Comparison of ENCODE assay signal across 8 mouse cellular contexts in the genomic region with DNA sequence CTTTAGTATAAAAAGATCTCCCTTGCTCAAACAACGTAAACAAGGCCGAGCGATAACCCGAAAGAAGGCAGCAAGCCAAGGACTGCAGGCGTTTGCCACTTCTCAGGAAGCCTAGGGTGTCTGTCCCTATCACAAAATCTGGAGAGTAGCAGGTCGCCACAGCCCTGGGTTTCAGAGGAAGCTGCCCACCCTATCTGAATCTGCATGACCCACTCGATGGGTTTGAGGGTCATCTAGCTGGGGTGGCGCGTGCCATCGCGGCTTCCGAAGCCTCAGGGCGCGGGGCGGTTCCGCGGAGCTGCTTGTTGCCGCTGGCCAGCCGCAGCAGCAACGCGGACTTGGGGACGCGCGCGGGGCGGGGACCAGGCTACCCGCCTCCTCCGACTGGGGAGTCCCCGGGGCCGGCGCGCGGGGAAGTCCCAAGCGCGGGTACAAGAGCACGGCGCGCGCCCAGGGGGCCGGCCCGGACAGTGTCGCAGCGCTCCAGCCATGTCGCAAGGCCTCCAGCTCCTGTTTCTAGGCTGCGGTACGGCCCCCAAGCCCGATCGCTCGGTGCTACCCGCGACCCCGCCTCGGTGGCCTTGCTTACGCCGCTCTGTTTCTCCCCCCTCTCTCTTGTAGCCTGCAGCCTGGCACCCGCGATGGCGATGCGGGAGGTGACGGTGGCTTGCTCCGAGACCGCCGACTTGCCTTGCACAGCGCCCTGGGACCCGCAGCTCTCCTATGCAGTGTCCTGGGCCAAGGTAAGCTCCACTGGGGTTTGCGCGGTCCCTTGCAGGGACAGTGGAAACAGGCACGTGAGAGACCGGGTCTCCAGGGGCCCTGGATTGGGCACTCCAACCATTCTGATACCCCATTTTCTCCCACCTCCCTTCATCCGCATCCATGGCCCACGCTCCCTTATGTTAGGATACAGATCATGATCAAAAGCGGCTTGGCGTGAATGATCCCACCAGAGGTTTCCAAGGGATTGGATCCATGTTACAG. TPM values are rescaled to one million over a fixed set of nuclear protein-coding genes. Genes with fewer than 3 reads are reported as not detected.
DNase-seq lines count a peak whose midpoint lies in the region; ATAC-seq lines count a peak whose summit lies in the region.

A gene (plus strand): TSS at position 51 of the 987 bp plus-strand sequence.

- H3K4me1 ChIP-seq in hindbrain, embryonic 15.5 days (replicated peaks) = peaks cover 25% of the 10 kb centered on the region

- peaks cover 38% of the 10 kb centered on the region; the same call in 1 of the 2 replicates for H3K79me2 ChIP-seq in macrophage (ENCODE audit: inconsistent target)

- ATAC-seq in hindbrain, embryonic 15.5 days (ENCODE audit: low FRiP score, low read depth) = peak; percentile 81
- no peak for ATAC-seq in erythroid progenitor cell, adult 5-6 weeks (replicated peaks; ENCODE audit: low FRiP score, poor library complexity, severe bottlenecking)

- peaks cover 10% of the 10 kb centered on the region; the same call in 1 of the 2 replicates for H3K27me3 ChIP-seq in hindbrain, embryonic 15.5 days

- peak within 1 kb of the TSS; percentile 73 for H3K9ac ChIP-seq in hindbrain, embryonic 15.5 days

- 3% methylated on average over 73 of the region's 73 CpGs for WGBS in hindbrain, embryonic 15.5 days
- 8% methylated on average over 71 of the region's 73 CpGs for WGBS in macrophage (ENCODE audit: missing documents)

- peak within 1 kb of the TSS; percentile 70 for H3K4me3 ChIP-seq in hindbrain, embryonic 15.5 days
- peak within 1 kb of the TSS; percentile 63 for H3K4me3 ChIP-seq in macrophage (ENCODE audit: inconsistent target)

- H3K4me2 ChIP-seq in hindbrain, embryonic 15.5 days = peak within 1 kb of the TSS; percentile 97

- H3K36me3 ChIP-seq in hindbrain, embryonic 15.5 days = no peaks in the 10 kb centered on the region
- H3K36me3 ChIP-seq in macrophage (ENCODE audit: inconsistent target) = no peaks in the 10 kb centered on the region

- no peaks in the 10 kb centered on the region for H3K9me3 ChIP-seq in hindbrain, embryonic 15.5 days

- peak within 1 kb of the TSS; percentile 65 for H3K27ac ChIP-seq in hindbrain, embryonic 15.5 days (replicated peaks)
- peak within 1 kb of the TSS; percentile 52 for H3K27ac ChIP-seq in macrophage

- DNase-seq in ZHBTc4 (ENCODE audit: low read depth, low spot score) = peak; percentile 69
- DNase-seq in cerebellum, adult 9-11 months = peak; percentile 75
- DNase-seq in gastrocnemius, adult 8-10 months (ENCODE audit: low spot score in 2 of 2) = peak; percentile 54 to 56
- DNase-seq in left cerebral cortex, adult 8-10 months (ENCODE audit: low spot score in 2 of 2) = peak; percentile 34
- peak; percentile 59 to 71 for DNase-seq in right cerebral cortex, postnatal 10 days (ENCODE audit: low spot score in 2 of 2)

RNA-seq across cellular contexts. Expression of the gene that starts here (rescaled TPM):
- 1 to 10 TPM in 1 of 4 experiments, under 1 TPM in 3; 0.22 to 1.2 (median 0.69) TPM for total RNA-seq in gastrocnemius, adult 8-10 months (2022)
- 28.5 and 28.9 TPM in 2 replicates for polyA plus RNA-seq in hindbrain, embryonic 15.5 days (2015; fragmentation: Nextera tagmentation; extraction: Ambion mirVana)
- 10 to 100 TPM; 11.8 to 14.6 (median 13.2) TPM for total RNA-seq in left cerebral cortex, adult 8-10 months (2022)
- total RNA-seq in macrophage (2018; cell fraction: chromatin; rRNA removed) = 1,000 to 10,000 TPM in 3 of 26 experiments, 100 to 1,000 TPM in 15, 10 to 100 TPM in 8; 14.6 to 1,708 (median 282) TPM
- total RNA-seq in macrophage (2018; cell fraction: cytosol; rRNA removed) = 1,000 to 10,000 TPM in 4 of 26 experiments, 100 to 1,000 TPM in 17, 10 to 100 TPM in 5; 28.5 to 1,686 (median 284) TPM
- 1,000 to 10,000 TPM in 8 of 26 experiments, 100 to 1,000 TPM in 13, 10 to 100 TPM in 5; 23.7 to 2,349 (median 542) TPM for total RNA-seq in macrophage (2018; cell fraction: nucleus; rRNA removed)
- polyA plus RNA-seq in macrophage (2018) = 31.7 to 178 TPM (median 91.1 TPM) in 3 replicates
- 4.2 TPM in 1 of 2 replicates, not detected in the other for total RNA-seq in erythroid progenitor cell, adult 5-6 weeks (2015; ENCODE audit: low replicate concordance)
- 1.4 and 3.1 TPM in 2 replicates for total RNA-seq in erythroid progenitor cell, adult 5-6 weeks (2017; ENCODE audit: low replicate concordance)
